Mouse (Mus musculus): ENCODE results near the gene Gnpat. TPM values are rescaled to one million over a fixed set of nuclear protein-coding genes. Genes with fewer than 3 reads are reported as not detected.
A peak's percentile ranks its signal among the peaks of the same experiment; 100 is the strongest.

The Gnpat gene
- polyA plus RNA-seq, 1 experiment from 2014 or later = 118 TPM

DNA sequence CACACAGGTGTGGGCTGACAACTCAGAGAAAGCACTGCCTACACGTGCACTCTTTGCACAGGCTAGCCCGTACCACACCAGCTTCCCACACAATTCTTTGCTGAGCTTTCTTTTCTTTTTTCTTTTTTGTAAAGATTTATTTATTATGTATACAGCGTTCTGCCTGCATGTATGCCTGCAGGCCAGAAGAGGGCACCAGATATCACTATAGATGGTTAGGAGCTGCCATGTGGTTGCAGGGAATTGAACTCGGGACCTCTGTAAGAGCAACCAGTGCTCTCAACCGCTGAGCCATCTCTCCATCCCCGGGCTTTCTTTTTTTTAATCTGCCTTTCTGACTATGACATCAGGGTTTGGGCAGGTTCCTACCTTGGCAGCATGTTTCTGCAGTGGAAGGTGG lies 39.3 kb upstream of the Gnpat start:
- peak; percentile 36 for TF ChIP-seq CTCF (IDR thresholded peaks at IDR 0.05; ENCODE audit: low read depth)

DNA sequence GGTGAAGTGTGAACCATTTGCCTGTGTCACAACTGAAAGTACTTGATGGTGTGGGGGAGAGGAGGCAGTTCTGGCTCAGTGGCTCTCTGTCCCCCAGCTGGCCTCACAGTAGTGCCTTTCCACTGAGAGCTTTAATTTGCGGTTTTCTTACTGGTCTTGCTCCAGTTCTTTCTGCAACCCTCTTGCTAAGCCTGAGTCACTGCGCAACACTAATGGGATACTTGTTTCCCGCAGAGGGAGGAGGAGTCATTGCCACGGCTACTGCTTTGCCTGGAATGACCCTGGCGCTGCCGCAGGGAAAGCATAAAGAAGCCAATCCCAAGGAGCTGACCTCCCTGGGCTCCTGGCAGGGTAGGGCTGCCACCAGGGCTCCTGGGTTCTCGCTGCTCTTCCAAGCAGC lies 36.2 kb upstream of the Gnpat start:
- ATAC-seq (ENCODE audit: insufficient read depth) (no peak), DNase-seq (no peak)
- Histone ChIP-seq H3K4me1 (ENCODE audit: insufficient read depth) (no peaks in the 10 kb centered on the region), H3K36me3 (ENCODE audit: insufficient read depth) (no peaks in the 10 kb centered on the region), H3K4me2 (no peak overlapping the region), H3K9ac (no peak overlapping the region), H3K4me3 (ENCODE audit: low read depth, low read length) (no peak overlapping the region), H3K27me3 (ENCODE audit: insufficient read depth, low read length) (no peaks in the 10 kb centered on the region), H3K27ac (ENCODE audit: low read depth) (no peak overlapping the region), H3K9me3 (ENCODE audit: low read depth, low read length) (no peaks in the 10 kb centered on the region)
- TF ChIP-seq CTCF (IDR thresholded peaks at IDR 0.05; ENCODE audit: low read depth) = no peak
- 32% methylated on average over 7 of the region's 7 CpGs for WGBS

More for the DNA sequence above, 39.3 kb upstream of the Gnpat start:
- DNase-seq (no peak), ATAC-seq (ENCODE audit: insufficient read depth) (no peak)
- Histone ChIP-seq H3K27ac (ENCODE audit: low read depth) (no peak overlapping the region), H3K4me3 (ENCODE audit: low read depth, low read length) (no peak overlapping the region), H3K4me1 (ENCODE audit: insufficient read depth) (no peaks in the 10 kb centered on the region), H3K36me3 (ENCODE audit: insufficient read depth) (no peaks in the 10 kb centered on the region), H3K27me3 (ENCODE audit: insufficient read depth, low read length) (no peaks in the 10 kb centered on the region), H3K9me3 (ENCODE audit: low read depth, low read length) (no peaks in the 10 kb centered on the region), H3K4me2 (no peak overlapping the region), H3K9ac (no peak overlapping the region)
- WGBS = 77% methylated on average over 6 of the region's 6 CpGs

DNA sequence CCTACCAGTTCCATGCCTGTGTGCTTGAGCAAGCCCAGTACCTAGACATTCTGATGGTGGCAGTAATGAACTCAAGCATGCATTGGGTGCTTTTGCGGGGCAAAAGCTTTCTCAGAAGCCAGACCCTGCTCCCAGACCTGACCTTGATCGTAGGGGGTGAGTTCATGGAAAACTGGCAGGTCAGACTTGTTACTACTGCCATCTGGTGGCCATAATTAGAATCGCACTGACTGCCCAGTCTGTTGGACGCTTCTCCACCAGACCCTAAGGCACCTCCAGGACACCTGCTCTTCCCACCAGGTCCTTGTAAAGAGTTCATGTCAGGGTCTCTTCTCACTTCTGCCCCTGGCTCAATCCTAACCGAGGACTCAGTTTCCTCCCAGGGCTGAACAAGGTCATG lies 35.4 kb upstream of the Gnpat start:
- Histone ChIP-seq H3K36me3 (ENCODE audit: insufficient read depth) (no peaks in the 10 kb centered on the region), H3K4me2 (no peak overlapping the region), H3K9me3 (ENCODE audit: low read depth, low read length) (no peaks in the 10 kb centered on the region), H3K27ac (ENCODE audit: low read depth) (no peak overlapping the region), H3K4me1 (ENCODE audit: insufficient read depth) (no peaks in the 10 kb centered on the region), H3K27me3 (ENCODE audit: insufficient read depth, low read length) (no peaks in the 10 kb centered on the region), H3K9ac (no peak overlapping the region), H3K4me3 (ENCODE audit: low read depth, low read length) (no peak overlapping the region)
- 2% methylated on average over 5 of the region's 5 CpGs for WGBS
- no peak for ATAC-seq (ENCODE audit: insufficient read depth)
- DNase-seq = peak; percentile 84
- peak; percentile 86 for TF ChIP-seq CTCF (IDR thresholded peaks at IDR 0.05; ENCODE audit: low read depth)

DNA sequence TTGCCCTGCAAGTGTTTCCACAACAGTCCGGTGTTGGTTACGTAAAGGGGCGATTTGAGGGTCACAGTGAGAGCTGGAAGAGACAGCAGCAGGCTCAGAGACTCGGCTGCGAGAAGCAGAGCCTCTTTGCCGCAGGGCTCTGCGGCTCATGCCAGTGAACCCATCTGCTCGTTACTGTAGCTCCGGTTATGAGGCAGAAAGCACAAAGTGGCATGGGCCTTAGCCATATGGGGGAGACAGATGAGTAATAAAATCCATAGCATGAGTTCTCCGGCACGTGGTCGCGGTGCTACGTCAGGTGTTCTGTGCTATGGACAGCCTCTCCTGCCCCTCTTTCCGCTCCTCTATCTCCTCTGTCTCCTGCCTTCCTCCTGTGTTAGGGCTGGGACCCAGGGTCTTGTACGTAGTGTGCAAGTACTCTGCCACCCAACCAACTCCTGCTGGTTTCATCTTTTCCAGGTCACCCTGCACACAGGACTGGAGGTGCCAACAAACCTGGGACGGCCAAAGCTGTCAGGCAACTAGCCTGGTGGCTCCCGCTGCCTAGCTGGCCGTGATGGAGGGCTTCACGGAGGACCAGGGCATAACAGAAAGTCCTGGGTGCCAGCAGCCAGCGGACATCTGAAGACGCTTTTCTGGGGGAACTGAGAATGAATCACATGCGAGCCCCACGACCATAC lies 34.1 kb upstream of the Gnpat start:
- H3K9ac ChIP-seq = no peak overlapping the region
- no peak for ATAC-seq (ENCODE audit: insufficient read depth)
- no peak for TF ChIP-seq CTCF (IDR thresholded peaks at IDR 0.05; ENCODE audit: low read depth)

DNA sequence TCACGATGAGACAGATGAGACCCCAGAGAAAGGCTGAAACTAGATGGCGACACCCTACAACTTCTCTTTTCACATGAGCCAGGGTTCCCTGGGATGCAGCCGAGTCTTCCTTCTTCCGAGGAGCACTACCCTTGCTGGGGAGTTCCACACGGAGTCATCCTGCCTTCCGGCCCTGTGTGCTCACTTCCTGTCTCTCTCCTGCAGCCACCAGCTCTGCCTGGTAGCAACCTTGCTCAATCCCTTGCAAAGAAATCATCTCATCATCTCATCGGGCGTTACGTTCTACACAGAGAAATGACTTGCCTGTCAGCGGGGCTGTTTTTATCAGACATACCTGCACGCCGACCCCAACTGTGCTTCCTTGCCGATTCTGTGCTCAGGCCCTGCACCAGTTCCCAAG lies 32.8 kb upstream of the Gnpat start:
- DNase-seq (no peak), ATAC-seq (ENCODE audit: insufficient read depth) (no peak)
- H3K27me3 ChIP-seq (ENCODE audit: insufficient read depth, low read length) = no peaks in the 10 kb centered on the region
- H3K36me3 ChIP-seq (ENCODE audit: insufficient read depth) = no peaks in the 10 kb centered on the region
- no peak overlapping the region for H3K4me3 ChIP-seq (ENCODE audit: low read depth, low read length)
- 61% methylated on average over 13 of the region's 13 CpGs for WGBS
- no peak for TF ChIP-seq CTCF (IDR thresholded peaks at IDR 0.05; ENCODE audit: low read depth)
- no peak overlapping the region for H3K9ac ChIP-seq
- no peaks in the 10 kb centered on the region for H3K4me1 ChIP-seq (ENCODE audit: insufficient read depth)
- H3K4me2 ChIP-seq = no peak overlapping the region
- H3K27ac ChIP-seq (ENCODE audit: low read depth) = no peak overlapping the region
- no peaks in the 10 kb centered on the region for H3K9me3 ChIP-seq (ENCODE audit: low read depth, low read length)

More for the DNA sequence above, 34.1 kb upstream of the Gnpat start:
- H3K27me3 ChIP-seq (ENCODE audit: insufficient read depth, low read length) = no peaks in the 10 kb centered on the region
- no peaks in the 10 kb centered on the region for H3K9me3 ChIP-seq (ENCODE audit: low read depth, low read length)
- DNase-seq = no peak
- H3K4me1 ChIP-seq (ENCODE audit: insufficient read depth) = no peaks in the 10 kb centered on the region
- no peak overlapping the region for H3K27ac ChIP-seq (ENCODE audit: low read depth)
- H3K4me3 ChIP-seq (ENCODE audit: low read depth, low read length) = no peak overlapping the region
- H3K4me2 ChIP-seq = no peak overlapping the region
- no peaks in the 10 kb centered on the region for H3K36me3 ChIP-seq (ENCODE audit: insufficient read depth)
- 81% methylated on average over 24 of the region's 24 CpGs for WGBS

DNA sequence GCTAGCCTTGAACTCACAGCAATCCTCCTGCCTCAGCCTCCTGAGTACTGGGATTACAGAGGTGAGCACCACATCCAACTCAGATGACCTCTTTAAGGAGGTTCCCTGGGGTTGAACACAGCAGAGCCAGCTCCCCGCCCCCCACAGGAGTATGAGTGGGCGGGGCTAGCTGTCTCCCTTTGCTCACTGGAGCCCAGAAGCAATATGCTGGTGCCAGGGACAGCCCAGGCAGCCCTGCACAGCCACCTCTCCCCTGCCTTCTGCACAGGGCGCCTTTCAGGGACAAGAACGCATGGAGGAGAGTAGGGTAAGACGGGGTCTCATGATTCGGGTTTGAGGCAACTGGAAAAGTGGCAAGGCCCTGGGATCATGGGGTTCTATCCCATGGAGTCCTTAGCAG lies 31.3 kb upstream of the Gnpat start:
- Histone ChIP-seq H3K36me3 (ENCODE audit: insufficient read depth) (no peaks in the 10 kb centered on the region), H3K4me3 (ENCODE audit: low read depth, low read length) (no peak overlapping the region), H3K27ac (ENCODE audit: low read depth) (no peak overlapping the region), H3K9ac (no peak overlapping the region), H3K4me1 (ENCODE audit: insufficient read depth) (no peaks in the 10 kb centered on the region), H3K4me2 (no peak overlapping the region), H3K27me3 (ENCODE audit: insufficient read depth, low read length) (no peaks in the 10 kb centered on the region), H3K9me3 (ENCODE audit: low read depth, low read length) (no peaks in the 10 kb centered on the region)
- ATAC-seq (ENCODE audit: insufficient read depth) (no peak), DNase-seq (no peak)
- 77% methylated on average over 6 of the region's 6 CpGs for WGBS
- TF ChIP-seq CTCF (IDR thresholded peaks at IDR 0.05; ENCODE audit: low read depth) = no peak

DNA sequence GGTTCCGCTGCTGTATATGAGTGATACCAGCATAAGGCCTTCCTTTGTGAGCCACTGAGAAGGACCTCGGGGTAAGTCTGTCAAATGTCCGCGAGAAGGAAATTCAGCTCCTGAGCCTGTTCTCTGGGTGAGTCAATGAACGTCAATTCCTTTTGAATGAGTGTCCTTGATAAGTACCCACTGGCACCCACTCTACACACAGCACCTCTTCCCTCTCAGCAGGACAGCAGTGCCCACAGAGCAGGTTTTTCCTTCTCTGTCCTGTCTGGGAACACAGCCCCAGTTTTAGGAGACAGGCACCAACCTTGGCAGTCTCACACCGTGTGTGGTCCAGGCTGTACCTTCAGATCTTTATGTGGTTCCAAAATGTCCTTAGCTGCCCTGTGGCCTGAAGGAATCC lies 30.9 kb upstream of the Gnpat start:
- Histone ChIP-seq H3K36me3 (ENCODE audit: insufficient read depth) (no peaks in the 10 kb centered on the region), H3K9me3 (ENCODE audit: low read depth, low read length) (no peaks in the 10 kb centered on the region), H3K27me3 (ENCODE audit: insufficient read depth, low read length) (no peaks in the 10 kb centered on the region), H3K4me1 (ENCODE audit: insufficient read depth) (no peaks in the 10 kb centered on the region), H3K4me3 (ENCODE audit: low read depth, low read length) (no peak overlapping the region), H3K9ac (no peak overlapping the region), H3K27ac (ENCODE audit: low read depth) (no peak overlapping the region), H3K4me2 (no peak overlapping the region)
- no peak for DNase-seq
- no peak for TF ChIP-seq CTCF (IDR thresholded peaks at IDR 0.05; ENCODE audit: low read depth)
- WGBS = 81% methylated on average over 6 of the region's 6 CpGs
- ATAC-seq (ENCODE audit: insufficient read depth) = no peak

Measured in lung, embryonic 14.5 days (tissue).